Mouse (Mus musculus) heart, adult 2 months (tissue): ENCODE measurements at regions not wholly inside any gene's neighbourhood (a gene's known extent, or its start where the extent isn't known, plus 50 kb on each side); places are given as distances from the start of the nearest gene placed in this dataset.

ENCODE experiments used
- CTCF ChIP-seq: fragments of 200-600 bp; IDR thresholded peaks from 2 replicates; pipeline ENCODE4 v1.8.1; 2022; ENCODE audit warnings: antibody characterized with exemption, mild to moderate bottlenecking, moderate library complexity
- EP300 ChIP-seq: fragments of 200-500 bp; IDR thresholded peaks from 2 replicates; pipeline ENCODE4 v1.6.1; 2011; ENCODE audit warnings: low read depth, low read length, control low read depth; ENCODE audit not compliant: insufficient read depth

- TF ChIP-seq CTCF, result no peak
- TF ChIP-seq EP300, result no peak
Observed at GRCm38 (mm10) chr3:142979161-142979560, 97.4 kb upstream of the Pkn2 start.
